Mouse (Mus musculus) hindbrain, embryonic 12.5 days (tissue): ENCODE data around the gene P2rx3. TPM values are rescaled to one million over a fixed set of nuclear protein-coding genes. Genes with fewer than 3 reads are reported as not detected.

Source experiments
- ATAC-seq: fragments of 200-750 bp; cut with Nextera tagmentation; 2 replicates; pipeline ENCODE4 v1.8.0; 2017; ENCODE audit warnings: moderate TSS enrichment; ENCODE audit not compliant: low FRiP score
- H3K27ac ChIP-seq: fragments of 300-500 bp; sonication (generic); 2 replicates; pipeline ENCODE4 v1.5.1; 2016; ENCODE audit warnings: mild to moderate bottlenecking
- H3K27me3 ChIP-seq: fragments of 300-500 bp; sonication (generic); 2 replicates; pipeline ENCODE4 v1.6.1; 2016; ENCODE audit warnings: mild to moderate bottlenecking
- H3K36me3 ChIP-seq: fragments of 300-500 bp; sonication (generic); 2 replicates; pipeline ENCODE4 v1.6.1; 2016; ENCODE audit warnings: mild to moderate bottlenecking
- H3K4me1 ChIP-seq: fragments of 300-500 bp; sonication (generic); 2 replicates; pipeline ENCODE4 v1.6.1; 2016
- H3K4me2 ChIP-seq: fragments of 300-500 bp; sonication (generic); replicated peaks from 2 replicates; pipeline ENCODE4 v1.6.1; 2016; ENCODE audit warnings: mild to moderate bottlenecking
- H3K4me3 ChIP-seq: fragments of 300-500 bp; sonication (generic); 2 replicates; pipeline ENCODE4 v1.5.1; 2016; ENCODE audit warnings: mild to moderate bottlenecking
- H3K9ac ChIP-seq: fragments of 300-500 bp; sonication (generic); 2 replicates; pipeline ENCODE4 v1.6.1; 2016; ENCODE audit warnings: mild to moderate bottlenecking, moderate library complexity
- H3K9me3 ChIP-seq: fragments of 300-500 bp; sonication (generic); replicated peaks from 2 replicates; pipeline ENCODE4 v1.6.1; 2016; ENCODE audit warnings: mild to moderate bottlenecking
- WGBS: fragments of 180-500 bp; shearing (Covaris S2); methylation state at CpG from one replicate; pipeline ENCODE4 v1.1.7; 2016; 5-methylcytosine and 5-hydroxymethylcytosine counted together
- polyA plus RNA-seq: library from polyadenylated mRNA; unstranded; fragments of >200 nt; fragmentation: Nextera tagmentation; extraction: Ambion mirVana; gene quantifications from 2 replicates; pipeline ENCODE4 v1.2.1, GENCODE M21; 2016

P2rx3 gene
- polyA plus RNA-seq, 1 experiment from 2014 or later = 23.7 TPM

GRCm38 (mm10) chr2:84961901-84962300 is 75.4 kb downstream of the P2rx3 start:
- no peak for ATAC-seq
- WGBS = 73% methylated on average over 3 of the region's 3 CpGs
- no peak overlapping the region for H3K4me3 ChIP-seq
- H3K9me3 ChIP-seq = no peaks in the 10 kb centered on the region
- no peak overlapping the region for H3K4me2 ChIP-seq
- H3K27me3 ChIP-seq = no peaks in the 10 kb centered on the region
- H3K9ac ChIP-seq = no peak overlapping the region
- no peaks in the 10 kb centered on the region for H3K36me3 ChIP-seq
- peaks cover 5% of the 10 kb centered on the region; the same call in 1 of the 2 replicates for H3K4me1 ChIP-seq
- H3K27ac ChIP-seq = no peak overlapping the region

- Histone ChIP-seq H3K27me3 (no peaks in the 10 kb centered on the region), H3K4me3 (no peak overlapping the region), H3K4me1 (peaks cover 5% of the 10 kb centered on the region; the same call in 1 of the 2 replicates), H3K9ac (no peak overlapping the region), H3K27ac (no peak overlapping the region), H3K9me3 (no peaks in the 10 kb centered on the region), H3K36me3 (no peaks in the 10 kb centered on the region), H3K4me2 (no peak overlapping the region)
- ATAC-seq = no peak
- 64% methylated on average over 2 of the region's 2 CpGs for WGBS
These were observed 76.0 kb downstream of the P2rx3 start for GRCm38 (mm10) chr2:84961300-84961699.

DNA sequence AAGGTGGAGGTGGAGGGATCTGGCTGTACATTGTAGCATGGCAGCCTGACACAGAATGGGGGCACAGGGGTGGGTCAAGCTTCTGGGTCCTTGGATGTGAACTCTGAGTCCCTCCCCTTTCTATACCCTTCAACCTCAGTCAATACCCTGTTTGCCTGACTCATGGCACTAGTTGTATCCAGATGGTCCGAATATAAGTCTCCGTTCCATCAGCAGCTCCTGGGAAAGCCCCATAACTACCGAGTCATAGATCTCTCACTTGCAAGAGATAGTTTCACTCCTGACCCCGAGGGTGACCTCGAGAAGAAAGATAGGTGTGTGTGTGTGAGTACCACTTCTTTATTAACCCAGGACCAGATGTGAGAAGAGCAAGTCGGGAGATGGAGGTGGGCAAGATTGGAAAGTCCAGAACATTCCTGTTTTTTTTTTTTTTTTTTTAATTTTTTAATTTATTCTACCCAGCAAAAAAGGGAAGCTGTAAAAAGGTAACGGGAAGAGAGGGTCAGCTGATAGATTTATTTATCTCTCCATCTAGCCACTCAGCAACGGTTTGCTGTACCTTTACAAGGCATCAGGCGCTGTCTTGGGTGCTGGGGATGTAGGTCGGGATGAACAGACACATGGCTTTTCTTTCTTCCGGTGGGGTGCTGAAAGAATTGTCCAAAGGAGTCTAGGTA is 78.5 kb downstream of the P2rx3 start:
- peaks cover 5% of the 10 kb centered on the region; the same call in 1 of the 2 replicates for H3K4me1 ChIP-seq
- H3K27ac ChIP-seq = no peak overlapping the region
- ATAC-seq = no peak
- H3K9me3 ChIP-seq = no peaks in the 10 kb centered on the region
- WGBS = 92% methylated on average over 11 of the region's 11 CpGs
- H3K36me3 ChIP-seq = no peaks in the 10 kb centered on the region
- no peak overlapping the region for H3K4me3 ChIP-seq
- H3K4me2 ChIP-seq = no peak overlapping the region
- no peaks in the 10 kb centered on the region for H3K27me3 ChIP-seq
- no peak overlapping the region for H3K9ac ChIP-seq

- Histone ChIP-seq H3K4me1 (no peaks in the 10 kb centered on the region), H3K27me3 (no peaks in the 10 kb centered on the region), H3K4me3 (no peak overlapping the region), H3K4me2 (no peak overlapping the region), H3K27ac (no peak overlapping the region), H3K36me3 (no peaks in the 10 kb centered on the region), H3K9me3 (no peaks in the 10 kb centered on the region), H3K9ac (no peak overlapping the region)
- 58% methylated on average over 5 of the region's 5 CpGs for WGBS
- ATAC-seq = no peak
These were observed 81.0 kb downstream of the P2rx3 start for GRCm38 (mm10) chr2:84956274-84956673.

GRCm38 (mm10) chr2:84955435-84955834 is 81.8 kb downstream of the P2rx3 start:
- Histone ChIP-seq H3K27me3 (no peaks in the 10 kb centered on the region), H3K4me2 (no peak overlapping the region), H3K4me1 (no peaks in the 10 kb centered on the region), H3K36me3 (no peaks in the 10 kb centered on the region), H3K9me3 (no peaks in the 10 kb centered on the region), H3K9ac (no peak overlapping the region), H3K4me3 (no peak overlapping the region), H3K27ac (no peak overlapping the region)
- ATAC-seq = no peak
- WGBS = 91% methylated on average over 9 of the region's 9 CpGs

GRCm38 (mm10) chr2:84952693-84953092 is 84.6 kb downstream of the P2rx3 start:
- ATAC-seq = no peak
- Histone ChIP-seq H3K9ac (no peak overlapping the region), H3K27ac (no peak overlapping the region), H3K4me2 (no peak overlapping the region), H3K4me1 (no peaks in the 10 kb centered on the region), H3K36me3 (no peaks in the 10 kb centered on the region), H3K27me3 (no peaks in the 10 kb centered on the region), H3K9me3 (no peaks in the 10 kb centered on the region), H3K4me3 (no peak overlapping the region)
- 84% methylated on average over 4 of the region's 4 CpGs for WGBS

- no peaks in the 10 kb centered on the region for H3K27me3 ChIP-seq
- H3K4me1 ChIP-seq = no peaks in the 10 kb centered on the region
- H3K36me3 ChIP-seq = no peaks in the 10 kb centered on the region
- H3K4me2 ChIP-seq = no peak overlapping the region
- no peaks in the 10 kb centered on the region for H3K9me3 ChIP-seq
- no peak overlapping the region for H3K4me3 ChIP-seq
- H3K27ac ChIP-seq = no peak overlapping the region
- no peak overlapping the region for H3K9ac ChIP-seq
- WGBS = 97% methylated on average over 1 of the region's 1 CpGs
- no peak for ATAC-seq
These were observed 85.0 kb downstream of the P2rx3 start for GRCm38 (mm10) chr2:84952251-84952650.

DNA sequence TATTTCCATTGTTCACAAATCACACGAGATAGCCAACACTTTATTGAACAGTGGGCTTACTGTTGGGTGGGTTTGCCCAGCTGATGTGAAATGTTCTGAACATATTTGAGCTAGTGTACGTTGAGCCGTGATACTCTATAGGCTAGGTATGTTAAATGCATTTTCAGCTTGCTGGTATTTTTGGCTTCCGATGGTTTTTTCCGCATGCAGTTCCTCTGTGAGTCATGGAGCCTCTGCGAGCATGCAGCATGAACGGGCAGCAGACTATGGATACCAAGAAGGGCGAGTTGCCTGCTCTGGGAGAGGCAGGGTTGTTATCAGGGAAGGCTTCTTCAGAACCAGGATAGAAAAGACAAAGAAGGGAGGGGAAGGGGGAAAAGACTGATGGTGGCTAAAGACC is 86.2 kb downstream of the P2rx3 start:
- WGBS = 95% methylated on average over 8 of the region's 8 CpGs
- no peak for ATAC-seq
- no peaks in the 10 kb centered on the region for H3K27me3 ChIP-seq

DNA sequence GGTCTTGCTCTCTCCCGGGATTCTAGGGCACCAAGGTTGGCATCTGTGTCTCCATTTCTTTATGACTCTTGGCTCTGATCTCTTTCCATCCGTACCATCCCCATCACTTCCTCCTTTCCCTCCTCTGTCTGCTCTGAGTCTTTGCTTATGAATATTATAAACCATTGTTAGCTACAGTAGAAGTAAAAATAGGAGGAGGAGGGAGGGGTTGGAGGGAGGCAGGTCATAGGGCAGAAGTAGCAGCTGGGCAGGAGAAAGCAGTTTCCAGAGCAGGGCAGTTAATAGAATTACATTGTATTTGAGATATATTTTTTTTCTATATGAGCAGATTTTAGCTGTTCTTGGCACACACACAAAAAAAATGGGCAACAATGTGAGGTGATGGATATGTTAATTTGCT is 88.5 kb downstream of the P2rx3 start:
- no peak overlapping the region for H3K27ac ChIP-seq
- no peaks in the 10 kb centered on the region for H3K9me3 ChIP-seq
- 93% methylated on average over 2 of the region's 2 CpGs for WGBS
- H3K27me3 ChIP-seq = no peaks in the 10 kb centered on the region
- no peak overlapping the region for H3K4me3 ChIP-seq
- H3K4me1 ChIP-seq = no peaks in the 10 kb centered on the region
- H3K4me2 ChIP-seq = no peak overlapping the region
- no peak overlapping the region for H3K9ac ChIP-seq
- H3K36me3 ChIP-seq = no peaks in the 10 kb centered on the region
- ATAC-seq = no peak

More for the DNA sequence above, 86.2 kb downstream of the P2rx3 start:
- Histone ChIP-seq H3K36me3 (no peaks in the 10 kb centered on the region), H3K4me2 (no peak overlapping the region), H3K4me3 (no peak overlapping the region), H3K9me3 (no peaks in the 10 kb centered on the region), H3K27ac (no peak overlapping the region), H3K4me1 (no peaks in the 10 kb centered on the region), H3K9ac (no peak overlapping the region)

Other genes starting within 250 kb of the P2rx3 start
- 32.9 and 34.0 TPM in 2 replicates for gene Ube2l6, start 238.6 kb downstream of the P2rx3 start, polyA plus RNA-seq
- gene Smtnl1, start 214.8 kb downstream of the P2rx3 start, polyA plus RNA-seq = 0.13 TPM in 1 of 2 replicates, not detected in the other
- 35.0 and 35.8 TPM in 2 replicates for gene Timm10, start 210.5 kb downstream of the P2rx3 start, polyA plus RNA-seq
- gene Slc43a1, start 198.6 kb downstream of the P2rx3 start, polyA plus RNA-seq = 9.1 and 12.0 TPM in 2 replicates
- 5.2 and 6.4 TPM in 2 replicates for gene Rtn4rl2, start 150.8 kb downstream of the P2rx3 start, polyA plus RNA-seq
- 20.7 and 21.2 TPM in 2 replicates for gene Slc43a3, start 100.9 kb downstream of the P2rx3 start, polyA plus RNA-seq
- 0.26 TPM in 1 of 2 replicates, not detected in the other for gene Prg2, start 57.0 kb downstream of the P2rx3 start, polyA plus RNA-seq
- not detected in 2 replicates for gene Prg3, start 49.2 kb downstream of the P2rx3 start, polyA plus RNA-seq
- gene Ssrp1, start 228 bp downstream of the P2rx3 start, polyA plus RNA-seq = 239 and 240 TPM in 2 replicates
- gene Tnks1bp1, start 10.6 kb upstream of the P2rx3 start, polyA plus RNA-seq = 42.2 and 46.7 TPM in 2 replicates
- 41.5 and 48.4 TPM in 2 replicates for gene Aplnr, start 98.8 kb upstream of the P2rx3 start, polyA plus RNA-seq
- gene Lrrc55, start 159.7 kb upstream of the P2rx3 start, polyA plus RNA-seq = 3.1 TPM in 2 replicates